Mouse (Mus musculus): Measurements from ENCODE around the gene Sesn3.

- TF ChIP-seq CTCF (IDR thresholded peaks at IDR 0.05; ENCODE audit: low read depth): no peak
- no peak for TF ChIP-seq EP300 (IDR thresholded peaks at IDR 0.05; ENCODE audit: low read depth)
Measured at GRCm38 (mm10) chr9:14295680-14296440, 21.0 kb downstream of the Sesn3 start.
